Mouse (Mus musculus) brown adipose tissue, adult 24 weeks (tissue): ENCODE data around the gene Mrps25. TPM values are rescaled to one million over a fixed set of nuclear protein-coding genes. Genes with fewer than 3 reads are reported as not detected.
A peak's percentile ranks its signal among the peaks of the same experiment; 100 is the strongest.

Source experiments
- H3K27ac ChIP-seq: fragments of 200-500 bp; replicated peaks from 2 replicates; pipeline ENCODE4 v1.5.1; 2012; ENCODE audit warnings: low read depth, mild to moderate bottlenecking, low read length
- H3K4me1 ChIP-seq: fragments of 200-500 bp; 2 replicates; pipeline ENCODE4 v1.6.1; 2012; ENCODE audit warnings: low read length, mixed read lengths; ENCODE audit not compliant: control insufficient read depth, insufficient read depth, insufficient read length
- H3K4me3 ChIP-seq: fragments of 200-500 bp; 2 replicates; pipeline ENCODE4 v1.5.1; 2012; ENCODE audit warnings: low read depth, mild to moderate bottlenecking, low read length, moderate library complexity; ENCODE audit not compliant: insufficient read depth
- polyA plus RNA-seq: library from polyadenylated mRNA; stranded (reverse); fragments of >200 nt; gene quantifications from 2 replicates; pipeline ENCODE4 v1.2.4, GENCODE M21; 2012; ENCODE audit not compliant: missing spikeins, insufficient read depth, insufficient read length

The Mrps25 gene
- polyA plus RNA-seq: 115 and 122 TPM in 2 replicates

- 0 out of 2 replicates have a peak within 1 kb of the TSS, but pooled peaks have one; percentile 67 for H3K27ac ChIP-seq
- H3K4me3 ChIP-seq: peak within 1 kb of the TSS; percentile 94
- H3K4me1 ChIP-seq: peaks cover 7% of the 10 kb centered on the region; the same call in 1 of the 2 replicates
Measured at GRCm38 (mm10) chr6:92183621-92184131, at the start of gene Mrps25. TSS of gene Mrps25 (minus strand) at chr6:92184033.

DNA sequence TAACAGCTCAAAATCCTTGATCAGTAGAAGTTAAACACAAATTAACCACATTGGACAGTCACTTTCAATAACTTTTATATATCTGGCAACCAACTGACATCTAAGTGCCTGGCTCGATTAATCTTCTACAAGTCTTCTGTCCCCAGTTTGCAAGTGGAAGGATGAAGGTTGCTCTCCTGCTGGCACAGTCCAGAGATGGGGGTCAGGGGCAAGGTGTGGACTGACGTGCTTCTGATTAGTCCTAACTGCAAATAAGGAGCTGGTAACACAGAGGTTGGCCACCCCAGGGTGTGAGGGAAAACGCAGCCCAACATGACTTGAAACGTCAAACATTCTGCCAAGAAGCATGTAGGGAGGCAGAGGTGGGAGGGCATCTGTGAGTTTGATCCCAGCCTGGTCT is 47.9 kb upstream of the Mrps25 start:
- no peak overlapping the region for H3K27ac ChIP-seq
- H3K4me3 ChIP-seq: no peak overlapping the region
- peaks cover 4% of the 10 kb centered on the region for H3K4me1 ChIP-seq

DNA sequence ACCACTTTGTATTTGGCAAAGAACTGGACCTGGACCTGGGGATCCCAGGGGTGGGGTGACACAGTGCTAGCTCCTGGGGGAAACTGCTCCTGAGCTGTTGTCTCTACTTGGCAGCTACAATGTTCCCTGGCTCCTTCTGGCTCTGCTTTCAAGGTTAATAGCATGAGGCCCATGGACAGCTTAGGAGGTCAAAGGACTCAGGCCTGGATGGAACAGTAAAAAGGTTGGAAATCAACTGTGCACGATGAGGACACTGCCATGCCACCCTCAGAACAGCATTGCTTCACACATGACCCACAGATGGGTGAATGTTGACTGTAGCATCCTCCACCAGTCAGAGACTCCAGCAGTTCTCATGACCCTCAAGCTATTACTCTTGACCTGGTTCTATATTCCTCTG is 47.5 kb upstream of the Mrps25 start:
- Histone ChIP-seq H3K4me3 (no peak overlapping the region), H3K27ac (no peak overlapping the region), H3K4me1 (peaks cover 4% of the 10 kb centered on the region)

DNA sequence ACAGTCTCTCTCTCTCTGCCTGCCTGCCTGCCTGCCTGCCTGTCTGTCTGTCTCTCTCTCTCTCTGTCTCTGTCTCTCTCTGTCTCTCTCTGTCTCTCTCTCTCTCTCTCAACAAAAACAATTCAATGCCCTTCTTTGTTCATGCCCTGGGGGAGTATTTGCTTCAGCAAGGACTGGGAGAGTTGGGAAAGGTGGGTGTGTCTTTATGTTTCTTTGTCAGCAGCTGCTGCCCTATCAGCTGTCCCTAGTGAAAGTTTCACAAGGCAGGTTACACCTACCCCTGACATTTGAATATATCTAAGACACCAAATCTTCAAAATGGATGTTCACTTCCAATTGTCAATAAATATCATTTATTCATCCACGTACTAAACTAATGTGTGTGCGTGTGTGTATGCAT is 45.8 kb upstream of the Mrps25 start:
- no peak overlapping the region for H3K4me3 ChIP-seq
- H3K4me1 ChIP-seq: peaks cover 4% of the 10 kb centered on the region
- no peak overlapping the region for H3K27ac ChIP-seq

GRCm38 (mm10) chr6:92229103-92229502 is 45.3 kb upstream of the Mrps25 start:
- Histone ChIP-seq H3K27ac (no peak overlapping the region), H3K4me3 (no peak overlapping the region), H3K4me1 (peaks cover 4% of the 10 kb centered on the region)

DNA sequence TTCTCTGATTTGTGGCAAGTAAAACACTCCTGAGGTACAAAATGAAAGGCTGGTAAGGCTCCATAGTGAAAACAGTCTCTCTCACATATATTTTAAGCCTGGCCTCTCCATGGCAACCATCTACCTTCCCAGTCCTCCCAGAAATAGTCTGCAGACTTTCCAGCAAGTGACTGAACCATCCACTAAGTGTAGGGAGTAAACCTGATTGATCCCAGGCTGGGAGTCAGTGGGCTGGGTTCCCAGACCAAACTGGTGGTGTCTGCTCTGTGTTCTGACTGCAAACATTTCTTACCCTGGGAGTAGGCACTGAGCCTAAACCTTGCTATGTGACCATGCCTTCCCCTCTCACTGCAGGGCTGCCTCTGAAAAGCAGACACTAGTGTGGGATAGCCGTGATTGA is 41.1 kb upstream of the Mrps25 start:
- no peak overlapping the region for H3K4me3 ChIP-seq
- H3K27ac ChIP-seq: no peak overlapping the region
- H3K4me1 ChIP-seq: peaks cover 4% of the 10 kb centered on the region

DNA sequence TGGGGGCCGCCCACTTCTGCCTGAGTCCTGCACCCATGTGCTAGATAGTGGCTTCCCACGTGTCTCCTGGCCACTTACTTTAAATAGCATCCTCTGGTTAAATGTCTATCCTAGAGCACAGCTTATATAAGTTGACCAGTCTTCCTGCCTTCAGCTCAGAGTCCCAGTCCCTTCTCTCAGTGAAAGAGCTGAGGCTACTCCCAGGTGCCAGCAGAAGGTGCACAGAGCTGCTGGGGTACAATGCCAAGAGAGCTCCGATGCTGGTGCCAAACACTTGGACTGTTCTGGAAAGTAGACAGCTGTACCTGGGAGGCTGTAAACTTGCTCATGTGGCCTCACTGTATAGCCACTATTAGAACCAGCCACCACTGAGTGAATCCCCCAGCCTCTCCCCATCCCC is 38.2 kb upstream of the Mrps25 start:
- no peak overlapping the region for H3K4me3 ChIP-seq
- no peaks in the 10 kb centered on the region for H3K4me1 ChIP-seq
- H3K27ac ChIP-seq: no peak overlapping the region

GRCm38 (mm10) chr6:92221604-92222003 is 37.8 kb upstream of the Mrps25 start:
- Histone ChIP-seq H3K27ac (no peak overlapping the region), H3K4me1 (no peaks in the 10 kb centered on the region), H3K4me3 (no peak overlapping the region)

DNA sequence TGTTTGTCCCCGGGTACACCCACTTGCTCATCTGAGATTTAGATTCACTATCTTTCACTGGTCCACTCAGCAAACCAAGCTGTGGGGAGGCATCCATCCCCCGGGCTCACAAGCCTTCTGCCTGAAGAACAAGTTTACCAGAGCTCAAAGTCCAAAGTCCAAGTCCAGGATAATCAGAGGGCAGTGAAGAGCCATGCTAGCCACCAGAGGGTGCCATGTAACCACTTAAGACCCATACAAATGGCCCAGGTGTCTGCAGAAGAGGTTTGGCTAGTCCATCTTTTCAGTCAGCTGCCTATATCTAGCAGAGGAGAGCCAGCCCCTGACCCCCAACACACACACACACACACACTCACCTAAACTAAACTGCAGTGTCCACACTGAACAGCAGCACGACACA is 35.6 kb upstream of the Mrps25 start:
- Histone ChIP-seq H3K4me1 (no peaks in the 10 kb centered on the region), H3K27ac (no peak overlapping the region), H3K4me3 (no peak overlapping the region)

DNA sequence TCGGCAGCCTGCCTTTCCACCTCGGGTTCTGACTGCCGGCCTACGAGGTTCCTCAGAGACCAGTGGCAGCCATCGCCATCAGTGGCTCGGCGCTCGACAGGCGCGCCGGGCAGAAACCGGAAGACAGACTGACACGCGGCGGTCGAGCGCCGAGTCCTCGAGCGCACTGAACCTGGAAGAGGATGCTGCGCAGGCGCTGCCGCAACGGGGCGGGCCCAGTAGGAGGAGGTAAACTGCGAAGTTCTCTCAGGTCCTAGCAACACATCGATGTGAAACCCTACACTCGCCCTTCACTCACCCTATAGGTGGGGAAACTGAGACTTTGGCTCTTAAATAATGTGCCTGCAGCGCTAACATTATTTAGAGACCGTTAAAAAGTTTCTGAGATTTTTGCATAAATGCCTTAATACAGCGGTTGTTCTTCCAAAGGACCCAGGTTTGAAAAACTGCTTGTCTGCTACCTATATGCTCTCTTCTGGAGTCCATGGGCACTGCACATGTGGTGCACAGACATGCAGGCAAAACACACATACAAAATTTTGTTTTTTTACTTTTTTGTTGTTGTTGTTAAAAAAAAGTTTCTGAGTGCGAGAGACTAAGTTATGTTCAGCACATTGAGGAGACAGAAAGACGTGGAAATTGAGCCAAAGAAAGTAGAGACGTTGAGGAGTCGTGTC is 31.1 kb upstream of the Mrps25 start, which contains the start of gene Rbsn:
Gene Rbsn, minus strand, starts transcription at position 153 of the 677 bp plus-strand sequence.
- Histone ChIP-seq H3K4me1 (peaks cover 2% of the 10 kb centered on the region; the same call in 1 of the 2 replicates), H3K4me3 (peak within 1 kb of the TSS; percentile 76), H3K27ac (peak within 1 kb of the TSS; percentile 68)

DNA sequence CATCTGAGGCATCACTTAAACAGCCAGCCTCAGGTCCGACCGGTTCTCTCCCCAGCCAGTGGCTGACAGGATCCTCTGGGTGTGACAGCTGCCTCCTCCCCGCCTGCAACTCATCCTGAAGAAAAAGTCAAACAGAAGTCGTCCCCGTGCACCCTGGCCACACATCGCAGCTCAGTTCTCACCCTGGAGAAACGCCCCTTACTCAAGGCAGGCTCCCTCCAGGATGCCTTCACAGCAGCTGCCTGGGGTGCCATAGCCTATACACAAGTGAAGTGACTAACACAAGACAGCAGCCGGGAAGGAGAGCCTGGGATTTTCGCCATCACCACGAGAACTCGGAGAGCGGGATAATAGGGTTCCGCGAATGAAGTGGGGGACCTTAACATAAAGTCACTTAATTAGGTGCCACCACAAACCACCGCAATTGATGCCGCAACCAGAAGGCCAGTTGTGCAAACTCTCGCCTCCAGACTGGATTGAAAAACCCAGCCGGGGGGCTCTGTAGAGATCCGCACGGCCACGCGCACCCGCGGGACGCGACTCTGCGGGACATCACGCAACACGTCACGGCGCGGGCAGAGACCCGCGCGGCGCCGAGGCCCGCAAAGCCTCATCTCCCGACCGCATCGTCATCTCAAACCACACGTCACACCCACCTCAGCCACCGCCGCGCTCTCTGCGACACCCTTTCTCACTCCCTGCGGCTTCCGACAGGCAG is 30.4 kb upstream of the Mrps25 start:
- Histone ChIP-seq H3K27ac (peak overlapping the region; percentile 68), H3K4me1 (peaks cover 2% of the 10 kb centered on the region; the same call in 1 of the 2 replicates), H3K4me3 (peak overlapping the region; percentile 76)

- no peak overlapping the region for H3K4me3 ChIP-seq
- H3K27ac ChIP-seq: 0 out of 2 replicates have a peak overlapping the region, but pooled peaks have one; percentile 5
- peaks cover 3% of the 10 kb centered on the region; the same call in 1 of the 2 replicates for H3K4me1 ChIP-seq
Measured at GRCm38 (mm10) chr6:92199414-92199813, 15.6 kb upstream of the Mrps25 start.

DNA sequence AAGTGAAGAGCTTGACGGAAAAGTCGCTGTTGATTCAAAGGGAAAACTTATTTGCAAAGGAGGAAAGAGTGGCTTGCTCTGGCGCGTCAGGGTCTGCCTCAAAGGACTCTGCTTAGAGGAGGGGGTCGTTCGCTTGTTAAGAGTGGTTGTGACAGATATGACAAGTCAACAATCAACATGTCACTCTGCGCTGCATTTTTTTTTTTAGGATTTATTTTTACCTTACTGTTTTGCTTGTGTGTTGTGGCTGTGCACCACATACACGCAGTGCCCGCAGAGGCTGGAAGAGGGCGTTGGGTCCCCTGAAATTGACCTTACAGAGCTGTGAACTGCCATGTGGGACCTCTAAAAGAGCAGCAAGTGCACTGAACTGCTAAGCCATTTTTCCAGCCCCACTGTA is 345 bp upstream of the Mrps25 start:
- Histone ChIP-seq H3K27ac (no peak overlapping the region), H3K4me3 (peak overlapping the region; percentile 94), H3K4me1 (peaks cover 7% of the 10 kb centered on the region; the same call in 1 of the 2 replicates)

- Histone ChIP-seq H3K27ac (no peak overlapping the region), H3K4me1 (no peaks in the 10 kb centered on the region), H3K4me3 (no peak overlapping the region)
Measured at GRCm38 (mm10) chr6:92176450-92176849, 7.4 kb downstream of the Mrps25 start.

DNA sequence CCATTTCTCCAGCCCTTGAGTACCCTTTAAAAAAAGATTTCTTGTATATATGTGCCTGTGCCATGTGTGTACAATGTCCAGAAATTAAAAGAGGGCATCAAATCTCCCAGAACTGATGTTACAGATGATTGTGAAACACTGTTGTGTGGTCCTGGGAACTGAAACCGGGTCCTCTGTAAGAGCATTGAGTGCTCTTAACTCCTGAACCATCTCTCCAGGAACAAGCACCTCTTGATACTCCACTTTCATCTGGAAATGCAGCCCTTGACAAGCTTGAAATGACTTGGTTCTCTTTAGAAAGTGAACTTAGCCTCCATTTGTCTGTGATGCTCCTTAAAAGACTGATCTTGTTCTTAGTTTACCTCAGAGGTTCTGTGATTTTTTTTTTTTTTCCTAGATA is 21.1 kb downstream of the Mrps25 start:
- Histone ChIP-seq H3K27ac (no peak overlapping the region), H3K4me3 (no peak overlapping the region), H3K4me1 (no peaks in the 10 kb centered on the region)
